Mouse (Mus musculus) cerebellum, postnatal 10 days (tissue): Measurements from ENCODE around the gene Trp73.
A peak's percentile ranks its signal among the peaks of the same experiment; 100 is the strongest.

Experiments used
- DNase-seq, 2 experiments: peaks; one replicate each; pipeline ENCODE4 v3.0.0; 2021; ENCODE audit warnings: mixed read lengths in 2 of 2

The Trp73 gene

GRCm38 (mm10) chr4:154140182-154140212, at the start of gene Trp73:
Gene Trp73, minus strand, starts transcription at chr4:154140208.
- no peak for DNase-seq

- DNase-seq: peak in 1 of 2 experiments; percentile 2
These were observed 48.9 kb upstream of the Trp73 start for GRCm38 (mm10) chr4:154188948-154189347.

GRCm38 (mm10) chr4:154186002-154186537, 46.1 kb upstream of the Trp73 start:
- DNase-seq: no peak

GRCm38 (mm10) chr4:154185001-154185400, 45.0 kb upstream of the Trp73 start:
- no peak for DNase-seq

- DNase-seq: peak; percentile 41 to 47
These were observed 43.6 kb upstream of the Trp73 start for GRCm38 (mm10) chr4:154183566-154183965.

- no peak for DNase-seq
These were observed 41.0 kb upstream of the Trp73 start for GRCm38 (mm10) chr4:154181001-154181400.

GRCm38 (mm10) chr4:154177257-154177656, 37.2 kb upstream of the Trp73 start:
- DNase-seq: no peak

- peak; percentile 51 to 56 for DNase-seq
These were observed 32.1 kb upstream of the Trp73 start for GRCm38 (mm10) chr4:154171931-154172604.

GRCm38 (mm10) chr4:154171151-154171930, 31.3 kb upstream of the Trp73 start:
- DNase-seq: peak in 1 of 2 experiments; percentile 51

GRCm38 (mm10) chr4:154170506-154171150, 30.6 kb upstream of the Trp73 start, which contains the start of gene Megf6:
Gene Megf6, plus strand, starts transcription at chr4:154170730.
- DNase-seq: peak; percentile 56 to 62

GRCm38 (mm10) chr4:154170021-154170420, 30.0 kb upstream of the Trp73 start:
- no peak for DNase-seq

GRCm38 (mm10) chr4:154167053-154167452, 27.0 kb upstream of the Trp73 start:
- DNase-seq: peak; percentile 81 to 85

GRCm38 (mm10) chr4:154163296-154163695, 23.3 kb upstream of the Trp73 start:
- peak; percentile 86 to 92 for DNase-seq

- peak; percentile 99 for DNase-seq
These were observed 20.8 kb upstream of the Trp73 start, which contains the start of gene Tprgl for GRCm38 (mm10) chr4:154160538-154161390. Gene Tprgl, minus strand, starts transcription at chr4:154160666.

- peak in 1 of 2 experiments; percentile 55 for DNase-seq
These were observed 20.0 kb upstream of the Trp73 start for GRCm38 (mm10) chr4:154159961-154160537.

GRCm38 (mm10) chr4:154159002-154159401, 19.0 kb upstream of the Trp73 start:
- DNase-seq: peak; percentile 95 to 98

GRCm38 (mm10) chr4:154157970-154158662, 18.1 kb upstream of the Trp73 start:
- no peak for DNase-seq

GRCm38 (mm10) chr4:154156050-154156449, 16.0 kb upstream of the Trp73 start:
- no peak for DNase-seq

GRCm38 (mm10) chr4:154154104-154154503, 14.1 kb upstream of the Trp73 start:
- DNase-seq: no peak

- peak; percentile 80 to 88 for DNase-seq
These were observed 6.3 kb upstream of the Trp73 start for GRCm38 (mm10) chr4:154146342-154146741.

GRCm38 (mm10) chr4:154144712-154145111, 4.7 kb upstream of the Trp73 start:
- no peak for DNase-seq
